Mouse (Mus musculus) thymus, postnatal 36 days (tissue): ENCODE measurements around the gene Gucd1.
"Not testable (repeated sequence)": the region's sequence is repeated elsewhere in the genome, so short reads cannot be mapped to it uniquely, and the experiment has no call there.

Source experiments
- DNase-seq, 2 experiments: peaks; one replicate each; pipeline ENCODE4 v3.0.0; 2022; ENCODE audit warnings: mixed read lengths in 2 of 2

Gene Gucd1

GRCm38 (mm10) chr10:75534934-75535333 is 17.2 kb upstream of the Gucd1 start:
- DNase-seq: no peak

- DNase-seq: no peak
Measured at GRCm38 (mm10) chr10:75534216-75534615, 16.4 kb upstream of the Gucd1 start.

- DNase-seq: peak; percentile 39 to 63
Measured at GRCm38 (mm10) chr10:75531532-75532090, 13.8 kb upstream of the Gucd1 start.

GRCm38 (mm10) chr10:75530322-75530721 is 12.6 kb upstream of the Gucd1 start:
- DNase-seq: no peak

- DNase-seq: not testable (repeated sequence)
Measured at GRCm38 (mm10) chr10:75525450-75525849, 7.7 kb upstream of the Gucd1 start.

- DNase-seq: no peak
Measured at GRCm38 (mm10) chr10:75521643-75522042, 3.9 kb upstream of the Gucd1 start.

GRCm38 (mm10) chr10:75520581-75520980 is 2.8 kb upstream of the Gucd1 start:
- DNase-seq: no peak

GRCm38 (mm10) chr10:75517073-75517757 is 557 bp downstream of the Gucd1 start, which contains the start of gene Snrpd3:
Gene Snrpd3, plus strand, starts transcription at chr10:75517551.
- peak; percentile 91 to 96 for DNase-seq

GRCm38 (mm10) chr10:75516724-75517072 is 1.1 kb downstream of the Gucd1 start:
- no peak for DNase-seq

GRCm38 (mm10) chr10:75516038-75516723 is 1.6 kb downstream of the Gucd1 start:
- DNase-seq: no peak

- DNase-seq: no peak
Measured at GRCm38 (mm10) chr10:75515216-75516037, 2.3 kb downstream of the Gucd1 start.

- no peak for DNase-seq
Measured at GRCm38 (mm10) chr10:75514361-75514760, 3.4 kb downstream of the Gucd1 start.

GRCm38 (mm10) chr10:75513306-75514067 is 4.3 kb downstream of the Gucd1 start:
- no peak for DNase-seq

- no peak for DNase-seq
Measured at GRCm38 (mm10) chr10:75512796-75513195, 5.0 kb downstream of the Gucd1 start.

GRCm38 (mm10) chr10:75511897-75512296 is 5.9 kb downstream of the Gucd1 start:
- DNase-seq: no peak

- DNase-seq: no peak
Measured at GRCm38 (mm10) chr10:75511060-75511459, 6.7 kb downstream of the Gucd1 start.

GRCm38 (mm10) chr10:75510446-75510845 is 7.3 kb downstream of the Gucd1 start:
- no peak for DNase-seq

- not testable (repeated sequence) for DNase-seq
Measured at GRCm38 (mm10) chr10:75505928-75506327, 11.8 kb downstream of the Gucd1 start.

- no peak for DNase-seq
Measured at GRCm38 (mm10) chr10:75505130-75505495, 12.7 kb downstream of the Gucd1 start.

GRCm38 (mm10) chr10:75504234-75505129 is 13.3 kb downstream of the Gucd1 start:
- no peak for DNase-seq

- DNase-seq: no peak
Measured at GRCm38 (mm10) chr10:75503692-75504091, 14.1 kb downstream of the Gucd1 start.
